Mouse (Mus musculus) thymus, adult 2 months (tissue): ENCODE data around the gene Anks1b. TPM values are rescaled to one million over a fixed set of nuclear protein-coding genes. Genes with fewer than 3 reads are reported as not detected.

Source experiments
- DNase-seq: peaks from one replicate; pipeline ENCODE4 v3.0.0; 2021
- H3K27ac ChIP-seq: fragments of 200-500 bp; 2 replicates; pipeline ENCODE4 v1.5.1; 2012; ENCODE audit warnings: low read length, control low read depth; ENCODE audit not compliant: control insufficient read depth, insufficient read depth
- H3K27me3 ChIP-seq: fragments of 200-500 bp; 2 replicates; pipeline ENCODE4 v1.6.1; 2012; ENCODE audit warnings: mild to moderate bottlenecking, low read length, moderate library complexity, mixed read lengths; ENCODE audit not compliant: control insufficient read depth, insufficient read depth
- H3K36me3 ChIP-seq: fragments of 200-500 bp; 2 replicates; pipeline ENCODE4 v1.6.1; 2012; ENCODE audit warnings: mild to moderate bottlenecking, low read length, moderate library complexity; ENCODE audit not compliant: control insufficient read depth, insufficient read depth
- H3K4me1 ChIP-seq: fragments of 200-500 bp; replicated peaks from 2 replicates; pipeline ENCODE4 v1.6.1; 2012; ENCODE audit warnings: low read length; ENCODE audit not compliant: control insufficient read depth, insufficient read depth
- H3K4me3 ChIP-seq: fragments of 200-500 bp; 2 replicates; pipeline ENCODE4 v1.5.1; 2012; ENCODE audit warnings: mild to moderate bottlenecking, low read length, control low read depth, moderate library complexity; ENCODE audit not compliant: control insufficient read depth, insufficient read depth
- CTCF ChIP-seq: fragments of 200-500 bp; IDR thresholded peaks from 2 replicates; pipeline ENCODE4 v1.5.1; 2012; ENCODE audit warnings: mild to moderate bottlenecking, control low read depth, low read length, moderate library complexity, borderline replicate concordance; ENCODE audit not compliant: control insufficient read depth, poor library complexity, insufficient read depth; ENCODE audit errors: extremely low read depth
- POLR2A ChIP-seq: fragments of 200-500 bp; IDR thresholded peaks from 2 replicates; pipeline ENCODE4 v1.6.1; 2012; ENCODE audit warnings: mild to moderate bottlenecking, low read length, control low read depth, moderate library complexity; ENCODE audit not compliant: control insufficient read depth, poor library complexity, insufficient read depth; ENCODE audit errors: extremely low read depth
- WGBS: fragments of 180-500 bp; shearing (Covaris S2); methylation state at CpG from one replicate; pipeline ENCODE4 v1.1.7; 2018; 5-methylcytosine and 5-hydroxymethylcytosine counted together
- polyA plus RNA-seq: library from polyadenylated mRNA; depleted of rRNA; stranded (reverse); fragments of >200 nt; gene quantifications from 2 replicates; pipeline ENCODE4 v1.2.3, GENCODE M21; 2012

Gene Anks1b
- polyA plus RNA-seq, 1 experiment: 0.24 TPM

- H3K27me3 ChIP-seq: no peaks in the 10 kb centered on the region
- H3K4me1 ChIP-seq: no peaks in the 10 kb centered on the region
- no peak for DNase-seq
- H3K27ac ChIP-seq: no peak overlapping the region
- WGBS: 98% methylated on average over 5 of the region's 5 CpGs
- no peak overlapping the region for H3K4me3 ChIP-seq
- no peaks in the 10 kb centered on the region for H3K36me3 ChIP-seq
- no peak for TF ChIP-seq POLR2A
- TF ChIP-seq CTCF: no peak
Measured at GRCm38 (mm10) chr10:89994171-89994570, 120.9 kb downstream of the Anks1b start.

- no peaks in the 10 kb centered on the region for H3K36me3 ChIP-seq
- no peak for DNase-seq
- WGBS: 88% methylated on average over 6 of the region's 6 CpGs
Measured at GRCm38 (mm10) chr10:89995621-89996428, 122.5 kb downstream of the Anks1b start.

GRCm38 (mm10) chr10:90003980-90004729, 130.8 kb downstream of the Anks1b start:
- DNase-seq: no peak
- TF ChIP-seq POLR2A (no peak), CTCF (no peak)
- Histone ChIP-seq H3K27ac (no peak overlapping the region), H3K4me1 (no peaks in the 10 kb centered on the region), H3K36me3 (no peaks in the 10 kb centered on the region), H3K4me3 (no peak overlapping the region), H3K27me3 (no peaks in the 10 kb centered on the region)
- 93% methylated on average over 3 of the region's 3 CpGs for WGBS

More at GRCm38 (mm10) chr10:89995621-89996428, 122.5 kb downstream of the Anks1b start:
- Histone ChIP-seq H3K27me3 (no peaks in the 10 kb centered on the region), H3K4me3 (no peak overlapping the region), H3K27ac (no peak overlapping the region), H3K4me1 (no peaks in the 10 kb centered on the region)
- no peak for TF ChIP-seq CTCF
- TF ChIP-seq POLR2A: no peak

GRCm38 (mm10) chr10:90004882-90005281, 131.6 kb downstream of the Anks1b start:
- Histone ChIP-seq H3K4me1 (no peaks in the 10 kb centered on the region), H3K27ac (no peak overlapping the region), H3K27me3 (no peaks in the 10 kb centered on the region), H3K4me3 (no peak overlapping the region), H3K36me3 (no peaks in the 10 kb centered on the region)
- WGBS: 96% methylated on average over 9 of the region's 9 CpGs
- no peak for DNase-seq
- no peak for TF ChIP-seq CTCF

GRCm38 (mm10) chr10:90033037-90033436, 159.7 kb downstream of the Anks1b start:
- DNase-seq: no peak
- no peaks in the 10 kb centered on the region for H3K36me3 ChIP-seq
- no peaks in the 10 kb centered on the region for H3K4me1 ChIP-seq
- no peaks in the 10 kb centered on the region for H3K27me3 ChIP-seq
- no peak overlapping the region for H3K27ac ChIP-seq
- WGBS: 95% methylated on average over 14 of the region's 14 CpGs
- TF ChIP-seq CTCF: no peak
- TF ChIP-seq POLR2A: no peak
- no peak overlapping the region for H3K4me3 ChIP-seq

- H3K4me1 ChIP-seq: no peaks in the 10 kb centered on the region
- 30% methylated on average over 5 of the region's 5 CpGs for WGBS
- H3K27ac ChIP-seq: no peak overlapping the region
- TF ChIP-seq CTCF (no peak), POLR2A (no peak)
- no peaks in the 10 kb centered on the region for H3K27me3 ChIP-seq
- H3K36me3 ChIP-seq: no peaks in the 10 kb centered on the region
- no peak overlapping the region for H3K4me3 ChIP-seq
- DNase-seq: no peak
Measured at GRCm38 (mm10) chr10:90043287-90043686, 170.0 kb downstream of the Anks1b start.
